Mouse (Mus musculus) embryonic fibroblast, embryonic 13.5 days (primary cell): Measurements from ENCODE around the gene Rab11b. TPM values are rescaled to one million over a fixed set of nuclear protein-coding genes. Genes with fewer than 3 reads are reported as not detected.
A peak's percentile ranks its signal among the peaks of the same experiment; 100 is the strongest.

ENCODE experiments used
- H3K27ac ChIP-seq: 2 replicates; pipeline ENCODE4 v1.5.1; 2012; ENCODE audit warnings: low read length, control low read depth, inconsistent platforms; ENCODE audit not compliant: insufficient read depth
- H3K4me1 ChIP-seq: 2 replicates; pipeline ENCODE4 v1.6.1; 2011; ENCODE audit warnings: low read length; ENCODE audit not compliant: control insufficient read depth, insufficient read depth
- H3K4me3 ChIP-seq: 2 replicates; pipeline ENCODE4 v1.5.1; 2011; ENCODE audit warnings: mild to moderate bottlenecking, control low read depth, low read length; ENCODE audit not compliant: insufficient read depth
- CTCF ChIP-seq: IDR thresholded peaks from 2 replicates; pipeline ENCODE4 v1.5.1; 2011; ENCODE audit warnings: mild to moderate bottlenecking, control low read depth, low read length, moderate library complexity, borderline replicate concordance; ENCODE audit not compliant: insufficient read depth
- POLR2A ChIP-seq: IDR thresholded peaks from 2 replicates; pipeline ENCODE4 v1.6.1; 2011; ENCODE audit warnings: low read depth, mild to moderate bottlenecking, control low read depth, low read length, moderate library complexity
- polyA plus RNA-seq: library from polyadenylated mRNA; stranded (reverse); fragments of >200 nt; gene quantifications from 2 replicates; pipeline ENCODE4 v1.2.4, GENCODE M21; 2011; ENCODE audit warnings: low read depth; ENCODE audit not compliant: missing spikeins, insufficient read length

The Rab11b gene
- 78.2 and 87.3 TPM in 2 replicates for polyA plus RNA-seq

- Histone ChIP-seq H3K4me1 (0 out of 2 replicates have a peak, but pooled peaks cover under 1% of the 10 kb centered on the region), H3K27ac (peak within 1 kb of the TSS; percentile 97), H3K4me3 (peak within 1 kb of the TSS; percentile 72)
- TF ChIP-seq CTCF, result no peak
- TF ChIP-seq POLR2A, result 0 out of 2 replicates have a peak, but pooled peaks have one; percentile 28
These were observed at the start of gene Rab11b for GRCm38 (mm10) chr17:33760255-33761165. Gene Rab11b, minus strand, starts transcription at chr17:33760530.

- Histone ChIP-seq H3K27ac (no peak overlapping the region), H3K4me3 (no peak overlapping the region), H3K4me1 (peaks cover 12% of the 10 kb centered on the region)
- no peak for TF ChIP-seq POLR2A
- TF ChIP-seq CTCF, result no peak
These were observed 47.9 kb upstream of the Rab11b start for GRCm38 (mm10) chr17:33808192-33808591.

GRCm38 (mm10) chr17:33807181-33807888 is 47.0 kb upstream of the Rab11b start:
- Histone ChIP-seq H3K4me3 (no peak overlapping the region), H3K4me1 (peaks cover 4% of the 10 kb centered on the region; the same call in 1 of the 2 replicates), H3K27ac (no peak overlapping the region)
- TF ChIP-seq POLR2A, result no peak
- TF ChIP-seq CTCF, result no peak

- Histone ChIP-seq H3K27ac (no peak overlapping the region), H3K4me1 (no peaks in the 10 kb centered on the region), H3K4me3 (no peak overlapping the region)
- TF ChIP-seq CTCF (no peak), POLR2A (no peak)
These were observed 44.4 kb upstream of the Rab11b start for GRCm38 (mm10) chr17:33804745-33805144.

- Histone ChIP-seq H3K4me3 (no peak overlapping the region), H3K27ac (no peak overlapping the region), H3K4me1 (no peaks in the 10 kb centered on the region)
- TF ChIP-seq CTCF (no peak), POLR2A (no peak)
These were observed 43.9 kb upstream of the Rab11b start for GRCm38 (mm10) chr17:33804205-33804604.

- Histone ChIP-seq H3K4me1 (no peaks in the 10 kb centered on the region), H3K27ac (no peak overlapping the region), H3K4me3 (no peak overlapping the region)
- no peak for TF ChIP-seq CTCF
- TF ChIP-seq POLR2A, result no peak
These were observed 41.9 kb upstream of the Rab11b start for GRCm38 (mm10) chr17:33802221-33802620.

- Histone ChIP-seq H3K4me3 (no peak overlapping the region), H3K27ac (no peak overlapping the region), H3K4me1 (no peaks in the 10 kb centered on the region)
- TF ChIP-seq POLR2A (no peak), CTCF (no peak)
These were observed 38.9 kb upstream of the Rab11b start for GRCm38 (mm10) chr17:33799277-33799676.

GRCm38 (mm10) chr17:33798306-33798705 is 38.0 kb upstream of the Rab11b start:
- no peak for TF ChIP-seq CTCF
- TF ChIP-seq POLR2A, result no peak
- Histone ChIP-seq H3K4me3 (no peak overlapping the region), H3K4me1 (no peaks in the 10 kb centered on the region), H3K27ac (no peak overlapping the region)

GRCm38 (mm10) chr17:33788732-33789131 is 28.4 kb upstream of the Rab11b start:
- TF ChIP-seq POLR2A, result no peak
- no peak for TF ChIP-seq CTCF
- no peak overlapping the region for H3K27ac ChIP-seq
- no peak overlapping the region for H3K4me3 ChIP-seq
- H3K4me1 ChIP-seq, result peaks cover 8% of the 10 kb centered on the region
